ENCODE assay signal across 15 mouse cellular contexts in genomic region chr8:126519447-126519975, GRCm38 (mm10). TPM values are rescaled to one million over a fixed set of nuclear protein-coding genes. Genes with fewer than 3 reads are reported as not detected.
DNase-seq lines count a peak whose midpoint lies in the region; ATAC-seq and TF ChIP-seq lines count a peak whose summit lies in the region.
"Had no signal": no experiment of that assay in that cellular context is flagged by ENCODE, and none has a peak within 500 bp of the region (broad histone marks: within the 10 kb centered on the region; RNA-seq: fewer than 3 reads in every experiment).

No protein-coding gene starts in this region.

- no peaks in the 10 kb centered on the region for H3K36me3 ChIP-seq in liver, embryonic 14.5 days (replicated peaks; ENCODE audit: control insufficient read depth, insufficient read depth, low read depth)
- no peaks in the 10 kb centered on the region for H3K36me3 ChIP-seq in liver, embryonic 12.5 days
- H3K36me3 ChIP-seq in ES-Bruce4 (ENCODE audit: control insufficient read depth, insufficient read depth, low read length, poor library complexity, severe bottlenecking): no peaks in the 10 kb centered on the region
- no peaks in the 10 kb centered on the region for H3K36me3 ChIP-seq in small intestine, adult 2 months (ENCODE audit: control insufficient read depth, insufficient read depth, low read length)
- H3K36me3 ChIP-seq: embryonic facial prominence, embryonic 10.5 days; limb, embryonic 15.5 days had no signal

- TF ChIP-seq POLR2A in ES-Bruce4 (IDR thresholded peaks at IDR 0.05; ENCODE audit: insufficient read depth, low read length): no peak
- TF ChIP-seq POLR2A in small intestine, adult 2 months (IDR thresholded peaks at IDR 0.05; ENCODE audit: low read depth, low read length): no peak

- no peak overlapping the region for H3K4me2 ChIP-seq in liver, embryonic 14.5 days (ENCODE audit: low read depth)
- no peak overlapping the region for H3K4me2 ChIP-seq in liver, embryonic 12.5 days
- H3K4me2 ChIP-seq: limb, embryonic 15.5 days had no signal

- no peak overlapping the region for H3K4me3 ChIP-seq in liver, embryonic 14.5 days (ENCODE audit: insufficient read depth in 1 of 2, low read depth in 2 of 2, low read length in 2 of 2)
- no peak overlapping the region for H3K4me3 ChIP-seq in liver, embryonic 12.5 days
- H3K4me3 ChIP-seq in ES-Bruce4 (ENCODE audit: low read depth, low read length): no peak overlapping the region
- no peak overlapping the region for H3K4me3 ChIP-seq in small intestine, adult 2 months (ENCODE audit: low read depth, low read length)
- H3K4me3 ChIP-seq: embryonic facial prominence, embryonic 10.5 days; limb, embryonic 15.5 days had no signal

- no peak overlapping the region for H3K27ac ChIP-seq in liver, embryonic 14.5 days
- H3K27ac ChIP-seq in liver, embryonic 12.5 days: no peak overlapping the region
- H3K27ac ChIP-seq in ES-Bruce4 (ENCODE audit: insufficient read depth, low read length): no peak overlapping the region
- H3K27ac ChIP-seq in small intestine, adult 2 months (ENCODE audit: insufficient read depth, low read depth, low read length): no peak overlapping the region
- H3K27ac ChIP-seq: embryonic facial prominence, embryonic 10.5 days; limb, embryonic 15.5 days had no signal

- DNase-seq in cerebellum, postnatal 10 days: peak; percentile 28 to 36
- no peak for DNase-seq in cerebellum, postnatal 25 days
- DNase-seq in liver, embryonic 14.5 days (ENCODE audit: low read depth in 3 of 3, low spot score in 3 of 3): no peak
- DNase-seq in frontal cortex, postnatal 14 days (ENCODE audit: low spot score in 2 of 2): no peak
- no peak for DNase-seq in embryo, embryonic 10.5 days (ENCODE audit: low spot score)
- DNase-seq: adrenal gland, adult 8-10 months; heart, adult 18-20 months; heart, postnatal 14 days; kidney, postnatal 4 days; right cerebral cortex, postnatal 25 days had no signal

- TF ChIP-seq EP300 in liver, embryonic 14.5 days (IDR thresholded peaks at IDR 0.05; ENCODE audit: low read depth): no peak
- no peak for TF ChIP-seq EP300 in ES-Bruce4 (IDR thresholded peaks at IDR 0.05; ENCODE audit: insufficient read depth, low read depth, low read length)

- 73% methylated on average over 4 of the region's 4 CpGs for whole genome bisulfite sequencing in liver, embryonic 14.5 days (ENCODE audit: insufficient replicate concordance)
- WGBS in liver, embryonic 12.5 days (ENCODE audit: insufficient replicate concordance): 75% methylated on average over 4 of the region's 4 CpGs
- WGBS in small intestine, adult 2 months: 89% methylated on average over 4 of the region's 4 CpGs

- no peaks in the 10 kb centered on the region for H3K9me3 ChIP-seq in liver, embryonic 14.5 days (ENCODE audit: control insufficient read depth, low read length)
- H3K9me3 ChIP-seq in liver, embryonic 12.5 days (replicated peaks): no peaks in the 10 kb centered on the region
- H3K9me3 ChIP-seq in ES-Bruce4 (replicated peaks; ENCODE audit: control insufficient read depth, insufficient read depth, low read length, poor library complexity, severe bottlenecking): peaks cover 4% of the 10 kb centered on the region; the same call in 1 of the 2 replicates
- H3K9me3 ChIP-seq: limb, embryonic 15.5 days had no signal

- TF ChIP-seq CTCF in liver, embryonic 14.5 days (IDR thresholded peaks at IDR 0.05; ENCODE audit: low read depth): peak; percentile 46
- TF ChIP-seq CTCF in ES-Bruce4 (IDR thresholded peaks at IDR 0.05; ENCODE audit: low read depth, low read length): peak; percentile 45
- TF ChIP-seq CTCF in small intestine, adult 2 months (IDR thresholded peaks at IDR 0.05; ENCODE audit: extremely low read depth, insufficient read length, insufficient replicate concordance, low read depth, low read length): peak; percentile 40; the same call in 1 of the 2 replicates

- peaks cover 0 to 4% of the 10 kb centered on the region in 2 experiments; a peak in 2 of 4 replicates for H3K4me1 ChIP-seq in liver, embryonic 14.5 days (replicated peaks; ENCODE audit: control insufficient read depth in 2 of 2, insufficient read depth in 2 of 2, low read length in 1 of 2)
- peaks cover 14% of the 10 kb centered on the region for H3K4me1 ChIP-seq in liver, embryonic 12.5 days
- no peaks in the 10 kb centered on the region for H3K4me1 ChIP-seq in ES-Bruce4 (ENCODE audit: control insufficient read depth, insufficient read depth, low read length)
- peaks cover 7% of the 10 kb centered on the region for H3K4me1 ChIP-seq in small intestine, adult 2 months (ENCODE audit: control insufficient read depth, insufficient read depth, insufficient read length, low read length)

- no peak for ATAC-seq in liver, embryonic 14.5 days (ENCODE audit: insufficient read depth)
- no peak for ATAC-seq in liver, embryonic 12.5 days

- H3K27me3 ChIP-seq in liver, embryonic 14.5 days (ENCODE audit: control insufficient read depth, insufficient read depth, low read length): no peaks in the 10 kb centered on the region
- peaks cover 8% of the 10 kb centered on the region; the same call in 1 of the 2 replicates for H3K27me3 ChIP-seq in liver, embryonic 12.5 days (replicated peaks)
- no peaks in the 10 kb centered on the region for H3K27me3 ChIP-seq in ES-Bruce4 (ENCODE audit: control insufficient read depth, insufficient read depth, low read length, poor library complexity, severe bottlenecking)
- H3K27me3 ChIP-seq in small intestine, adult 2 months (ENCODE audit: control insufficient read depth, insufficient read depth, low read length): no peaks in the 10 kb centered on the region
- H3K27me3 ChIP-seq: limb, embryonic 15.5 days had no signal

- no peak overlapping the region for H3K9ac ChIP-seq in liver, embryonic 14.5 days (replicated peaks)
- no peak overlapping the region for H3K9ac ChIP-seq in liver, embryonic 12.5 days
- no peak overlapping the region for H3K9ac ChIP-seq in ES-Bruce4 (ENCODE audit: low read depth, poor library complexity, severe bottlenecking)
- H3K9ac ChIP-seq: limb, embryonic 15.5 days had no signal

RNA-seq across cellular contexts. Expression of gene Tarbp1, which starts 44.6 kb away (rescaled TPM):
- polyA plus RNA-seq in liver, embryonic 14.5 days (2012; rRNA removed): 2.2 and 2.8 TPM in 2 replicates
- polyA plus RNA-seq in liver, embryonic 14.5 days (2014; fragmentation: Nextera tagmentation; extraction: Ambion mirVana): 1.5 and 1.9 TPM in 2 replicates
- polyA plus RNA-seq in liver, embryonic 12.5 days (2016; fragmentation: Nextera tagmentation; extraction: Ambion mirVana): 3.3 and 3.4 TPM in 2 replicates
- 12.9 and 13.8 TPM in 2 replicates for polyA plus RNA-seq in ES-Bruce4 (2011; ENCODE audit: insufficient read depth, insufficient read length, low read depth, missing spikeins)
- 1.3 and 1.7 TPM in 2 replicates for polyA plus RNA-seq in small intestine, adult 2 months (2012; rRNA removed)

Comparison
In these comparisons a context has a peak if more than half of its experiments do, and no peak if none do; other contexts are left out.
1. DNase-seq: peak in cerebellum, postnatal 10 days (2 of 2); none in cerebellum, postnatal 25 days (0 of 2), liver, embryonic 14.5 days (0 of 3), frontal cortex, postnatal 14 days (0 of 2) and embryo, embryonic 10.5 days (single experiment).
2. Peak in every context shown above with its lines, with median percentiles within 50 percentile points of each other: CTCF ChIP-seq.